Mouse (Mus musculus) adrenal gland, postnatal 36 days (tissue): ENCODE measurements around the gene Zfp871. TPM values are rescaled to one million over a fixed set of nuclear protein-coding genes. Genes with fewer than 3 reads are reported as not detected.
"Not testable (repeated sequence)": the region's sequence is repeated elsewhere in the genome, so short reads cannot be mapped to it uniquely, and the experiment has no call there.

ENCODE experiments used
- DNase-seq, 2 experiments: peaks; one replicate each; pipeline ENCODE4 v3.0.0; 2021; ENCODE audit warnings: mixed read lengths in 1 of 2
- total RNA-seq, 2 experiments: library from RNA; stranded (reverse); gene quantifications; 2 replicates each; pipeline ENCODE4 v1.2.3; 2021

The Zfp871 gene
- total RNA-seq, 2 experiments from 2014 or later, result 47.9 to 52.5 TPM

GRCm38 (mm10) chr17:32738406-32738805 is 49.7 kb downstream of the Zfp871 start:
- no peak for DNase-seq

GRCm38 (mm10) chr17:32729029-32729428 is 59.1 kb downstream of the Zfp871 start:
- no peak for DNase-seq

GRCm38 (mm10) chr17:32726360-32726759 is 61.7 kb downstream of the Zfp871 start:
- not testable (repeated sequence) for DNase-seq

GRCm38 (mm10) chr17:32722771-32723170 is 65.3 kb downstream of the Zfp871 start:
- DNase-seq, result no peak

- DNase-seq, result not testable (repeated sequence)
Measured at GRCm38 (mm10) chr17:32722151-32722550, 65.9 kb downstream of the Zfp871 start.

Other genes starting within 250 kb of the Zfp871 start
- not detected for gene Cyp4f37, start 167.0 kb downstream of the Zfp871 start, total RNA-seq
- not detected for gene Cyp4f40, start 129.4 kb downstream of the Zfp871 start, total RNA-seq
- gene Cyp4f15, start 102.7 kb downstream of the Zfp871 start, total RNA-seq, result 1 to 10 TPM; 1.3 to 4.0 TPM
- gene Zfp811, start 21.6 kb upstream of the Zfp871 start, total RNA-seq, result under 1 TPM; 0.59 to 0.76 TPM
- gene Zfp799, start 42.0 kb upstream of the Zfp871 start, total RNA-seq, result 10 to 100 TPM; 11.4 to 12.1 TPM
- gene Zfp870, start 103.4 kb upstream of the Zfp871 start, total RNA-seq, result 10 to 100 TPM in 1 of 2 experiments, 1 to 10 TPM in 1; 9.9 to 10.5 TPM
- 10 to 100 TPM in 1 of 2 experiments, 1 to 10 TPM in 1; 7.3 to 10.1 TPM for gene Cyp4f14, start 129.1 kb upstream of the Zfp871 start, total RNA-seq
- gene Cyp4f13, start 159.1 kb upstream of the Zfp871 start, total RNA-seq, result 10 to 100 TPM; 58.3 to 67.2 TPM
- 1 to 10 TPM; 4.5 to 6.6 TPM for gene Zfp472, start 177.5 kb upstream of the Zfp871 start, total RNA-seq
- gene Zfp952, start 204.8 kb upstream of the Zfp871 start, total RNA-seq, result 10 to 100 TPM in 1 of 2 experiments, 1 to 10 TPM in 1; 9.6 to 10.7 TPM
- 1 to 10 TPM; 5.8 to 5.9 TPM for gene Zfp763, start 245.1 kb upstream of the Zfp871 start, total RNA-seq